Mouse (Mus musculus) liver, embryonic 14.5 days (tissue): ENCODE measurements around the gene Nbl1. TPM values are rescaled to one million over a fixed set of nuclear protein-coding genes. Genes with fewer than 3 reads are reported as not detected.

Source experiments
- ATAC-seq: fragments of 200-750 bp; cut with Nextera tagmentation; 2 replicates; pipeline ENCODE4 v1.8.0; 2017; ENCODE audit warnings: moderate number of reproducible peaks, mild to moderate bottlenecking, moderate library complexity; ENCODE audit not compliant: insufficient read depth
- DNase-seq, 3 experiments: peaks; one replicate each; pipeline ENCODE4 v3.0.0-alpha.2; 2012 to 2013; ENCODE audit warnings: low read depth in 3 of 3, low spot score in 3 of 3
- H3K27ac ChIP-seq: fragments of 300-500 bp; sonication (generic); 2 replicates; pipeline ENCODE4 v1.5.1; 2014; ENCODE audit warnings: moderate library complexity, mild to moderate bottlenecking, control low read depth, inconsistent platforms
- H3K27me3 ChIP-seq: fragments of 300-500 bp; sonication (generic); 2 replicates; pipeline ENCODE4 v1.6.1; 2014; ENCODE audit warnings: mild to moderate bottlenecking, low read length, moderate library complexity; ENCODE audit not compliant: control insufficient read depth, insufficient read depth
- H3K36me3 ChIP-seq: fragments of 300-500 bp; sonication (generic); replicated peaks from 2 replicates; pipeline ENCODE4 v1.6.1; 2014; ENCODE audit warnings: low read depth; ENCODE audit not compliant: control insufficient read depth, insufficient read depth
- H3K4me1 ChIP-seq, 2 experiments: fragments of 200-500 bp in 1 of 2; fragments of 300-500 bp in 1 of 2; sonication (generic) in 1 of 2; replicated peaks; 2 replicates each; pipeline ENCODE4 v1.6.1; 2012 to 2014; ENCODE audit warnings: antibody characterized with exemption in 1 of 2, inconsistent platforms in 1 of 2, low read length in 1 of 2; ENCODE audit not compliant: control insufficient read depth in 2 of 2, insufficient read depth in 2 of 2
- H3K4me2 ChIP-seq: fragments of 300-500 bp; sonication (generic); 2 replicates; pipeline ENCODE4 v1.6.1; 2014; ENCODE audit warnings: low read depth, mild to moderate bottlenecking, control low read depth, moderate library complexity
- H3K4me3 ChIP-seq, 2 experiments: fragments of 200-500 bp in 1 of 2; fragments of 300-500 bp in 1 of 2; sonication (generic) in 1 of 2; 2 replicates each; pipeline ENCODE4 v1.5.1; 2012 to 2014; ENCODE audit warnings: low read depth in 2 of 2, low read length in 2 of 2, mild to moderate bottlenecking in 2 of 2, control low read depth in 1 of 2, inconsistent platforms in 1 of 2, moderate library complexity in 1 of 2; ENCODE audit not compliant: insufficient read depth in 1 of 2
- H3K9ac ChIP-seq: fragments of 300-500 bp; sonication (generic); replicated peaks from 2 replicates; pipeline ENCODE4 v1.6.1; 2014; ENCODE audit warnings: mild to moderate bottlenecking, control low read depth, moderate library complexity
- H3K9me3 ChIP-seq: fragments of 300-500 bp; sonication (generic); 2 replicates; pipeline ENCODE4 v1.6.1; 2016; ENCODE audit warnings: low read length, mixed read lengths; ENCODE audit not compliant: control insufficient read depth
- CTCF ChIP-seq: IDR thresholded peaks from 2 replicates; pipeline ENCODE4 v1.5.1; 2016; ENCODE audit warnings: antibody characterized with exemption, low read depth, control low read depth
- EP300 ChIP-seq: IDR thresholded peaks from 2 replicates; pipeline ENCODE4 v1.6.1; 2016; ENCODE audit warnings: antibody characterized with exemption, low read depth
- WGBS: fragments of 180-500 bp; shearing (Covaris S2); extraction: QIAGEN DNeasy Blood & Tissue Kit; methylation state at CpG from one replicate; pipeline ENCODE4 v1.1.7; 2014; ENCODE audit not compliant: insufficient replicate concordance; 5-methylcytosine and 5-hydroxymethylcytosine counted together
- polyA plus RNA-seq, 2 experiments: library from polyadenylated mRNA; depleted of rRNA in 1 of 2; stranded (reverse) in 1 of 2; unstranded in 1 of 2; fragments of >200 nt; fragmentation: Nextera tagmentation in 1 of 2; extraction: Ambion mirVana in 1 of 2; gene quantifications; 2 replicates each; pipeline versions ENCODE4 v1.2.1 to v1.2.3; 2012 to 2014

Nbl1 gene
- polyA plus RNA-seq, 2 experiments: 0.80 to 0.91 TPM

DNA sequence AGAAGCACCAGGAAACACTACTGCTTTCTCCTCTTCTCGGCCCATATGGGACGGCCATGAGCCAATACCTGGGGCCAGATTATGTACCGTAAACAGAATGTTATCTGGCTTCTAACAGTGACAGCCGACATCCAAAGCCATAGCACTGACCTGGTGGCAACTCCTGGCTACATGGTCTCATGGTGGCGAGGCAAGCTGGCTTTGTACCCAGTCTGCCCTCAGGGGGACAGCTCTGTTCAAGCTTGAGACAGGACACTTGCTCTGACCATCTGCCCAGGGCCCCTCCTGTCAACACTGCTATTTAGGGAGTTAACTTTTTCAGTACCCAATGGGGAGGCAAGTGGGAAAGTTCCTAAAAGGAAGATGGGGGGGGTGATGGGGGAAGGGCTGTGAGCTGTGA lies 35.5 kb downstream of the Nbl1 start:
- no peaks in the 10 kb centered on the region for H3K27me3 ChIP-seq
- no peak overlapping the region for H3K4me2 ChIP-seq
- H3K9ac ChIP-seq: no peak overlapping the region
- no peaks in the 10 kb centered on the region for H3K4me1 ChIP-seq
- no peaks in the 10 kb centered on the region for H3K36me3 ChIP-seq
- TF ChIP-seq EP300 (no peak), CTCF (no peak)
- no peak for ATAC-seq
- H3K9me3 ChIP-seq: no peaks in the 10 kb centered on the region
- no peak overlapping the region for H3K4me3 ChIP-seq
- WGBS: 55% methylated on average over 5 of the region's 5 CpGs
- DNase-seq: no peak
- H3K27ac ChIP-seq: no peak overlapping the region

DNA sequence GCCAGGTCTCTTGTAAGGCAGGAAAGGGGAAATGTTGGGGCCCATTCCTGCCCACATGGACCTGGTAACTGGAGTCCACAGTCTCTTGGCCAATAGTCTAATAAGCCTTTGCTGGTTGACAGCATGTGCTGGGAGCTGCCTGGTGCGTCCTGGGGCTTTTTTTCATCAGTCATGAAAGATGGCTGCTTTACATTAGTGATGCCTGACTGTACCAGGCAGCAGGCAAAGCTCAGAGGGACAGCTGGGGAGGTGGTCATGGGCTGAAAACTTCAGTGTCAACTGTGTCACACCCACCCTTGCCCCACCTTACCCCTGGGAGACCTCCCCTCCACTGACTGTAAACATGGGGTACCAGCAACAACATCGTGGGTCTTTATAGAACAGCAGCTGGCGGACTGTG lies 37.0 kb downstream of the Nbl1 start:
- H3K27ac ChIP-seq: no peak overlapping the region
- no peaks in the 10 kb centered on the region for H3K9me3 ChIP-seq
- H3K4me3 ChIP-seq: no peak overlapping the region
- no peak for DNase-seq
- H3K36me3 ChIP-seq: no peaks in the 10 kb centered on the region
- no peak overlapping the region for H3K4me2 ChIP-seq
- ATAC-seq: no peak
- H3K27me3 ChIP-seq: no peaks in the 10 kb centered on the region
- H3K9ac ChIP-seq: no peak overlapping the region
- no peaks in the 10 kb centered on the region for H3K4me1 ChIP-seq
- 56% methylated on average over 3 of the region's 3 CpGs for WGBS
- TF ChIP-seq EP300 (no peak), CTCF (no peak)

DNA sequence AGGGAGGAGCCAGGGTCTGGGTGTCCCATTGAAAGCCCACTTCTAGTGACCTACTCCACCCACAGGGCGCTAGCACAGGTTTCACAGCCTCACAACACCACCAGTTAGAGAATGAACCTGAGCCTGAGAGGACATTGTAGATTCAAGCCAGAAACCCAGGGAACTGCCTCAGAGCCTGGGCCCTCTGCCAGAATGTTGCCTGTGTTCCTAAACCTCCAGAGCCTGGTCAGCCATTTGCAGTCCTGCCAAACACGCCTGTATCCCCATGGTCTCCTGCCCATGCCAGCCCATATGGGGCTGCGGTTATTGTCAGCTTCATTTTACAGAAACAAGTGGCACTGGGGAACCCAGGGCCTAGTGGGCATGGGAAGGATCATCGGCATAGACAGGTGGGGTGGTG lies 37.5 kb downstream of the Nbl1 start:
- WGBS: 59% methylated on average over 4 of the region's 4 CpGs
- TF ChIP-seq EP300 (no peak), CTCF (no peak)
- no peak overlapping the region for H3K27ac ChIP-seq
- DNase-seq: no peak
- H3K4me2 ChIP-seq: no peak overlapping the region
- H3K36me3 ChIP-seq: no peaks in the 10 kb centered on the region
- H3K27me3 ChIP-seq: no peaks in the 10 kb centered on the region
- H3K9ac ChIP-seq: no peak overlapping the region
- no peaks in the 10 kb centered on the region for H3K4me1 ChIP-seq
- no peak overlapping the region for H3K4me3 ChIP-seq
- no peaks in the 10 kb centered on the region for H3K9me3 ChIP-seq
- no peak for ATAC-seq

DNA sequence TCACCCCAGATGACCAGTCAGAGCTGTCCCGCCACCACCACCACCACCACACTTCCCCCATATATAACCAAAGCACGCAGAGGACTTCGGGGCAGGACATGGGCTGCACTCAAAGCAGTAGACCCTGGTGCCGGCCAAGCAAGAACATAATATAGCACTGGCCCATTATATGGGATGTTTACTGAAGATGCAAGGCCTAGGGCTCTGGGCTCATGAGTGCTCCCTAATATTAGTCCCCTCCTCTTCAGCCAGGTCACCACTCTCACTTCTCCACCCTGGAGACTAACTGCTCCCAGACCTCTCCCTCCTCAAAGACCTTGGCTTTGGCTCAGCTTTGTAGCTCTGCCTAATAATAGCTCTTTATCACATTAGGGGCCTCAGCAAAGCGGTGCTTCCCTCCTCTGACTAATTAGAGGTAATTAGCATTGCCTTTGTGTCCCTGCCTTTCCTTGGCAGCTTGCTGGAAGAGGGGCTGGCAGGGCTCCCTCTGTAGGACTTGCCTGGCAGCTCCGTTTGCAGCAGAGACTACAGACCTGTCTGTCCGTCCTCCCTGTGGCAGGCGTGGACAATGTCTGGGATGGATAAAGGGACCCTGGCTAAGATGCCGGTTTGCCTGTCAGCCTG lies 38.4 kb downstream of the Nbl1 start:
- no peak for DNase-seq
- 43% methylated on average over 9 of the region's 9 CpGs for WGBS
- Histone ChIP-seq H3K9ac (no peak overlapping the region), H3K9me3 (no peaks in the 10 kb centered on the region), H3K4me2 (no peak overlapping the region), H3K27me3 (no peaks in the 10 kb centered on the region), H3K4me3 (no peak overlapping the region), H3K27ac (no peak overlapping the region), H3K36me3 (no peaks in the 10 kb centered on the region), H3K4me1 (no peaks in the 10 kb centered on the region)
- no peak for ATAC-seq
- no peak for TF ChIP-seq CTCF
- TF ChIP-seq EP300: no peak

DNA sequence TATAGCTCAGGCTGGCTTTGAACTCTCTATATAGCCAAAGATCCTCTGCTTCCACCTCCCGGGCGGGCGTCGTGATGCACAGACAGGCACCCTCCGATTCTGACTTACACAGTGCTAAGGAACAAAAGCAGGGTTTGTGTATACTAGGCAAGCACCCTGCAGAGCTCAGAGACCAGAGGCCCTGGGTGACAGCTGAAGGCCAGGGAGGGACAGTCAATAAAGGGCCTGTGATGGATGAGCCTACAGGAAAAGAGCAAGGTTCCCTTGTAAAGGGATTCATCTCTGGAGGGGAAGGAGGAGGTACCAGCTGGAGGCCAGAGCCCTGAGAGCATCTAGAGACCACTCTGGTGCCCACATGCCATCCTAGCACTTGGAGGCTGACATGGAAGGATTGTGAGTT lies 39.4 kb downstream of the Nbl1 start:
- H3K9me3 ChIP-seq: no peaks in the 10 kb centered on the region
- no peaks in the 10 kb centered on the region for H3K4me1 ChIP-seq
- H3K27me3 ChIP-seq: no peaks in the 10 kb centered on the region
- TF ChIP-seq EP300 (no peak), CTCF (no peak)
- no peak overlapping the region for H3K9ac ChIP-seq
- no peak for DNase-seq
- WGBS: 68% methylated on average over 5 of the region's 5 CpGs
- ATAC-seq: no peak
- no peaks in the 10 kb centered on the region for H3K36me3 ChIP-seq
- H3K4me3 ChIP-seq: no peak overlapping the region
- H3K4me2 ChIP-seq: no peak overlapping the region
- no peak overlapping the region for H3K27ac ChIP-seq
